Mouse (Mus musculus): ENCODE data around the gene Bcl6b. TPM values are rescaled to one million over a fixed set of nuclear protein-coding genes. Genes with fewer than 3 reads are reported as not detected.

Gene Bcl6b
- 5.3 TPM for polyA plus RNA-seq (2014; fragmentation: Illumina TruSeq; extraction: RNeasy Lipid Tissue Mini Kit (QIAGEN cat#74804); ENCODE audit: low read depth, low replicate concordance)

GRCm38 (mm10) chr11:70229260-70230010, at the start of gene Bcl6b:
Gene Bcl6b, minus strand, starts transcription at chr11:70229798.

GRCm38 (mm10) chr11:70254931-70255531, 25.4 kb upstream of the Bcl6b start, which contains the start of gene Alox12:
Gene Alox12, minus strand, starts transcription at chr11:70255353.

GRCm38 (mm10) chr11:70239541-70240279, 10.1 kb upstream of the Bcl6b start, which contains the start of the genes Gm21988 and Rnasek:
Gene Gm21988, minus strand, starts transcription at chr11:70239830.
Gene Rnasek, minus strand, starts transcription at chr11:70239842.

DNA sequence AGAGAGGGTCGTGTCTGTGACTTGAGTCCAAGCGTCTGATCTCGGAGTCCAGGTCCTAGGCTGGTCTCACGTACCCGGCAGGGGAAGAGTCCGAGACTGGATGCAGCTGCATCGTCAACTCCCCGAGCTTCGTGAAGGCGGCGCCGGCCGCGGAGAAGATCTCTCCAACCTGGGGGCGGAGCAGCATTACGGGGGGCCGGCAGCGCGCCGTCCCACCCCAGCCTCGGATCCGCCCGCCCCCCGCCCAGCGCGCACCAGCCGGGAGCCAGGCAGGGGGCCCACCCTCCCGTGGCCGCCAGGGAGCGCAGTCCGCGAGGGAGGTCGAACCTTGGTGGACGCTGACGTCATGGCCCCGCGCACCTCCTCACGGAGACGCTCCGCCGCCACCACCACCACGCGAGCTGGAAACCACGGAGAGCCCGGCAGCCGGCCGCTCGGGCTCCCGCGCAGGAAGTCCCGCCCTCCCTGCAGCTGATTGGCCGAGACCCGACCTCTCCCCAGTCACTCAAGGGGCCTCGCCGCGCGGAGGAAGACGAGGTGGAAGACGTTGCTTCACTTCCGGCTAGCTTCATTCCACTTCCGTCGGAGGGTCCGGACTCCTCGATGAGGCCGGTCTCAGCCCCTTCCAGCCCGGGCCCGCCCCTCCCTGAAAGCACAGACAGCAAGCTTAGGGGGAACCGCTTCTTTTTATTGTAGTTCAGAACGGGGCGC, 8.0 kb upstream of the Bcl6b start, which contains the start of gene 0610010K14Rik:
Gene 0610010K14Rik (minus strand): TSS at position 458 of the 711 bp plus-strand sequence.

DNA sequence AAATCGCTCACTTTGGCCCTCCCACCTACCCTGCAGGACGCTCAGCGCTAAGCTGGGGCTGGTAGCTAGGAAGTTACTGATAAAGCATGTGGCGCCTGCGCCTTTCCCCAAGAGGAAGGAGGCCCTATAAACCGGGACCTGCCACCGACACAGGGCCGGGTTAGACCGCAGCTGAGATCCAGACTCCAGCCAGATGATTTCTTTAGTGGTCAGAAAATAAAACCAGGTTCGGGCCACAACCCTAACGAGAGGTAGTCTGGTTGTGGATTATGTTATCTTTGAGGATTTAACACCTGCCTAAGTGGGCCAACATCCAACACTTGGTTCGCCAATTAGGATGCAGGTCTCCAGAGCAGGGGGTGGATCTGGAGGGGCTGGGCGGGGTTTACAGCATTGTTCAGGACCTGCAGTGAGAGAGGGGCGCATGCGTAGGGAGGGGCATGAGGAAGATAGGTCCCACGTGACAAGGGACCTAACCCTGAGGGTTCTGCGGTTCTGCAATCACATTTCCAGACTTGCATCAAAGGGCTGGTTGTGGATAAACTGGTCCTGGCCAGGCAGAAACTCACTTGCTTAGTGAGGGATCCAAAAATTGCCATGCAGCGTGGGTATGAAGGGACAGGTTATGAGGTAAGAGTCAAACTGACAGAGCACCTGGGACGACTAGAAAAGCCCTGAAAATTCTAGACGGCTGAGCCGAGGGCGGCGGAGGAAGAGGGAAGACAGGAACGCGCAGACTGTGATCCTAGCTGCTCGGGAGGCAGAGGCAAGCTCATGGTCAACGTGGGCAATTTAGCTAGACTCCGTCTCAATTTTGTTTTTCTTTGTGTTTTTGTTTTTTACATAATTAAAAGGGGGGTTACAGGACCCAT, 8.6 kb downstream of the Bcl6b start, which contains the start of gene Slc16a13:
Gene Slc16a13 (minus strand): TSS at position 334 of the 872 bp plus-strand sequence.

GRCm38 (mm10) chr11:70212423-70212822, 17.2 kb downstream of the Bcl6b start, which contains the start of gene Slc16a11:
Gene Slc16a11, plus strand, starts transcription at chr11:70212752.

Other genes with a start within 250 kb of the Bcl6b start
- 38.7 TPM for gene Ctdnep1, start 248.6 kb downstream of the Bcl6b start, polyA plus RNA-seq (2014; fragmentation: Illumina TruSeq; extraction: RNeasy Lipid Tissue Mini Kit (QIAGEN cat#74804); ENCODE audit: low read depth, low replicate concordance)
- gene Elp5, start 247.3 kb downstream of the Bcl6b start, polyA plus RNA-seq (2014; fragmentation: Illumina TruSeq; extraction: RNeasy Lipid Tissue Mini Kit (QIAGEN cat#74804); ENCODE audit: low read depth, low replicate concordance): 8.3 TPM
- gene Gabarap, start 238.7 kb downstream of the Bcl6b start, polyA plus RNA-seq (2014; fragmentation: Illumina TruSeq; extraction: RNeasy Lipid Tissue Mini Kit (QIAGEN cat#74804); ENCODE audit: low read depth, low replicate concordance): 681 TPM
- gene Phf23, start 234.0 kb downstream of the Bcl6b start, polyA plus RNA-seq (2014; fragmentation: Illumina TruSeq; extraction: RNeasy Lipid Tissue Mini Kit (QIAGEN cat#74804); ENCODE audit: low read depth, low replicate concordance): 9.9 TPM
- gene Dvl2, start 229.2 kb downstream of the Bcl6b start, polyA plus RNA-seq (2014; fragmentation: Illumina TruSeq; extraction: RNeasy Lipid Tissue Mini Kit (QIAGEN cat#74804); ENCODE audit: low read depth, low replicate concordance): 0.57 TPM
- 21.1 TPM for gene Acadvl, start 214.4 kb downstream of the Bcl6b start, polyA plus RNA-seq (2014; fragmentation: Illumina TruSeq; extraction: RNeasy Lipid Tissue Mini Kit (QIAGEN cat#74804); ENCODE audit: low read depth, low replicate concordance)
- 0.53 TPM for gene Dlg4, start 212.9 kb downstream of the Bcl6b start, polyA plus RNA-seq (2014; fragmentation: Illumina TruSeq; extraction: RNeasy Lipid Tissue Mini Kit (QIAGEN cat#74804); ENCODE audit: low read depth, low replicate concordance)
- gene Asgr1, start 175.7 kb downstream of the Bcl6b start, polyA plus RNA-seq (2014; fragmentation: Illumina TruSeq; extraction: RNeasy Lipid Tissue Mini Kit (QIAGEN cat#74804); ENCODE audit: low read depth, low replicate concordance): not detected
- not detected for gene Asgr2, start 137.2 kb downstream of the Bcl6b start, polyA plus RNA-seq (2014; fragmentation: Illumina TruSeq; extraction: RNeasy Lipid Tissue Mini Kit (QIAGEN cat#74804); ENCODE audit: low read depth, low replicate concordance)
- 5.1 TPM for gene Mgl2, start 99.5 kb downstream of the Bcl6b start, polyA plus RNA-seq (2014; fragmentation: Illumina TruSeq; extraction: RNeasy Lipid Tissue Mini Kit (QIAGEN cat#74804); ENCODE audit: low read depth, low replicate concordance)
- gene Clec10a, start 73.6 kb downstream of the Bcl6b start, polyA plus RNA-seq (2014; fragmentation: Illumina TruSeq; extraction: RNeasy Lipid Tissue Mini Kit (QIAGEN cat#74804); ENCODE audit: low read depth, low replicate concordance): not detected
- not detected for gene Slc16a11, start 17.0 kb downstream of the Bcl6b start, polyA plus RNA-seq (2014; fragmentation: Illumina TruSeq; extraction: RNeasy Lipid Tissue Mini Kit (QIAGEN cat#74804); ENCODE audit: low read depth, low replicate concordance)
- gene Slc16a13, start 8.7 kb downstream of the Bcl6b start, polyA plus RNA-seq (2014; fragmentation: Illumina TruSeq; extraction: RNeasy Lipid Tissue Mini Kit (QIAGEN cat#74804); ENCODE audit: low read depth, low replicate concordance): 17.3 TPM
- 1.1 TPM for gene 0610010K14Rik, start 8.1 kb upstream of the Bcl6b start, polyA plus RNA-seq (2014; fragmentation: Illumina TruSeq; extraction: RNeasy Lipid Tissue Mini Kit (QIAGEN cat#74804); ENCODE audit: low read depth, low replicate concordance)
- 1.6 TPM for gene Gm21988, start 10.0 kb upstream of the Bcl6b start, polyA plus RNA-seq (2014; fragmentation: Illumina TruSeq; extraction: RNeasy Lipid Tissue Mini Kit (QIAGEN cat#74804); ENCODE audit: low read depth, low replicate concordance)
- 57.2 TPM for gene Rnasek, start 10.0 kb upstream of the Bcl6b start, polyA plus RNA-seq (2014; fragmentation: Illumina TruSeq; extraction: RNeasy Lipid Tissue Mini Kit (QIAGEN cat#74804); ENCODE audit: low read depth, low replicate concordance)
- gene Alox12, start 25.6 kb upstream of the Bcl6b start, polyA plus RNA-seq (2014; fragmentation: Illumina TruSeq; extraction: RNeasy Lipid Tissue Mini Kit (QIAGEN cat#74804); ENCODE audit: low read depth, low replicate concordance): 2.0 TPM
- gene Alox12e, start 92.8 kb upstream of the Bcl6b start, polyA plus RNA-seq (2014; fragmentation: Illumina TruSeq; extraction: RNeasy Lipid Tissue Mini Kit (QIAGEN cat#74804); ENCODE audit: low read depth, low replicate concordance): not detected
- gene Alox15, start 122.2 kb upstream of the Bcl6b start, polyA plus RNA-seq (2014; fragmentation: Illumina TruSeq; extraction: RNeasy Lipid Tissue Mini Kit (QIAGEN cat#74804); ENCODE audit: low read depth, low replicate concordance): not detected
- 3.9 TPM for gene Pelp1, start 180.2 kb upstream of the Bcl6b start, polyA plus RNA-seq (2014; fragmentation: Illumina TruSeq; extraction: RNeasy Lipid Tissue Mini Kit (QIAGEN cat#74804); ENCODE audit: low read depth, low replicate concordance)
- 1.1 TPM for gene Arrb2, start 202.8 kb upstream of the Bcl6b start, polyA plus RNA-seq (2014; fragmentation: Illumina TruSeq; extraction: RNeasy Lipid Tissue Mini Kit (QIAGEN cat#74804); ENCODE audit: low read depth, low replicate concordance)
- gene Med11, start 222.1 kb upstream of the Bcl6b start, polyA plus RNA-seq (2014; fragmentation: Illumina TruSeq; extraction: RNeasy Lipid Tissue Mini Kit (QIAGEN cat#74804); ENCODE audit: low read depth, low replicate concordance): 7.0 TPM
- 0.77 TPM for gene Zmynd15, start 229.6 kb upstream of the Bcl6b start, polyA plus RNA-seq (2014; fragmentation: Illumina TruSeq; extraction: RNeasy Lipid Tissue Mini Kit (QIAGEN cat#74804); ENCODE audit: low read depth, low replicate concordance)
- 26.7 TPM for gene Cxcl16, start 230.2 kb upstream of the Bcl6b start, polyA plus RNA-seq (2014; fragmentation: Illumina TruSeq; extraction: RNeasy Lipid Tissue Mini Kit (QIAGEN cat#74804); ENCODE audit: low read depth, low replicate concordance)

Data from kidney, adult 10 weeks (tissue).